Mouse (Mus musculus) midbrain, embryonic 14.5 days (tissue): ENCODE measurements around the gene Tmem19. TPM values are rescaled to one million over a fixed set of nuclear protein-coding genes. Genes with fewer than 3 reads are reported as not detected.

Source experiments
- ATAC-seq: fragments of 200-750 bp; cut with Nextera tagmentation; 2 replicates; pipeline ENCODE4 v1.8.0; 2017; ENCODE audit warnings: moderate number of reproducible peaks, moderate library complexity; ENCODE audit not compliant: low FRiP score, low TSS enrichment
- DNase-seq: peaks from one replicate; pipeline ENCODE4 v3.0.0-alpha.2; 2015
- H3K27ac ChIP-seq: fragments of 300-500 bp; sonication (generic); replicated peaks from 2 replicates; pipeline ENCODE4 v1.5.1; 2014; ENCODE audit warnings: mild to moderate bottlenecking, low read depth, low read length, moderate library complexity
- H3K27me3 ChIP-seq: fragments of 300-500 bp; sonication (generic); 2 replicates; pipeline ENCODE4 v1.6.1; 2014; ENCODE audit warnings: low read length, control low read depth, mixed read lengths; ENCODE audit not compliant: control insufficient read depth, insufficient read depth
- H3K36me3 ChIP-seq: fragments of 300-500 bp; sonication (generic); 2 replicates; pipeline ENCODE4 v1.6.1; 2014; ENCODE audit warnings: low read length, control low read depth; ENCODE audit not compliant: control insufficient read depth, insufficient read depth
- H3K4me1 ChIP-seq: fragments of 300-500 bp; sonication (generic); 2 replicates; pipeline ENCODE4 v1.6.1; 2014; ENCODE audit warnings: mild to moderate bottlenecking, antibody characterized with exemption, low read length, control low read depth; ENCODE audit not compliant: control insufficient read depth, insufficient read depth
- H3K4me2 ChIP-seq: fragments of 300-500 bp; sonication (generic); 2 replicates; pipeline ENCODE4 v1.6.1; 2014; ENCODE audit warnings: mild to moderate bottlenecking, low read length, moderate library complexity
- H3K4me3 ChIP-seq: fragments of 300-500 bp; sonication (generic); replicated peaks from 2 replicates; pipeline ENCODE4 v1.5.1; 2014; ENCODE audit warnings: low read depth, low read length
- H3K9ac ChIP-seq: fragments of 300-500 bp; sonication (generic); replicated peaks from 2 replicates; pipeline ENCODE4 v1.6.1; 2014; ENCODE audit warnings: mild to moderate bottlenecking, low read length, moderate library complexity
- H3K9me3 ChIP-seq: fragments of 300-500 bp; sonication (generic); 2 replicates; pipeline ENCODE4 v1.6.1; 2016; ENCODE audit warnings: low read length, control low read depth, mixed read lengths; ENCODE audit not compliant: control insufficient read depth
- WGBS: fragments of 180-500 bp; shearing (Covaris S2); extraction: QIAGEN DNeasy Blood & Tissue Kit; methylation state at CpG from one replicate; pipeline ENCODE4 v1.1.7; 2014; 5-methylcytosine and 5-hydroxymethylcytosine counted together
- polyA plus RNA-seq: library from polyadenylated mRNA; unstranded; fragments of >200 nt; fragmentation: Nextera tagmentation; extraction: Ambion mirVana; gene quantifications from 2 replicates; pipeline ENCODE4 v1.2.1, GENCODE M21; 2014

Tmem19 gene
- polyA plus RNA-seq, 1 experiment from 2014 or later: 43.3 TPM

- H3K4me1 ChIP-seq: peaks cover 25% of the 10 kb centered on the region
- ATAC-seq: no peak
- H3K4me2 ChIP-seq: peak overlapping the region; percentile 61
- H3K4me3 ChIP-seq: peak overlapping the region; percentile 73
- peak overlapping the region; percentile 97 for H3K27ac ChIP-seq
- H3K9ac ChIP-seq: peak overlapping the region; percentile 93
- no peaks in the 10 kb centered on the region for H3K27me3 ChIP-seq
- WGBS: 57% methylated on average over 11 of the region's 11 CpGs
- DNase-seq: peak; percentile 55
- H3K9me3 ChIP-seq: no peaks in the 10 kb centered on the region
- H3K36me3 ChIP-seq: no peaks in the 10 kb centered on the region
Measured at GRCm38 (mm10) chr10:115316313-115316712, 46.0 kb downstream of the Tmem19 start.

- ATAC-seq (peak; percentile 95), DNase-seq (peak; percentile 96)
- Histone ChIP-seq H3K27me3 (no peaks in the 10 kb centered on the region), H3K9ac (peak within 1 kb of the TSS; percentile 93), H3K36me3 (no peaks in the 10 kb centered on the region), H3K27ac (peak within 1 kb of the TSS; percentile 97), H3K4me2 (peak within 1 kb of the TSS; percentile 61), H3K4me3 (peak within 1 kb of the TSS; percentile 73), H3K9me3 (no peaks in the 10 kb centered on the region), H3K4me1 (peaks cover 25% of the 10 kb centered on the region)
- WGBS: under 1% methylated on average over 45 of the region's 48 CpGs
Measured at GRCm38 (mm10) chr10:115315473-115316171, 46.7 kb downstream of the Tmem19 start, which contains the start of gene Rab21. Rab21 (minus strand) TSS chr10:115315594.

GRCm38 (mm10) chr10:115314582-115315452 lies 47.5 kb downstream of the Tmem19 start:
- Histone ChIP-seq H3K27ac (peak overlapping the region; percentile 97), H3K36me3 (no peaks in the 10 kb centered on the region), H3K4me3 (peak overlapping the region; percentile 73), H3K4me2 (peak overlapping the region; percentile 61), H3K27me3 (no peaks in the 10 kb centered on the region), H3K4me1 (peaks cover 25% of the 10 kb centered on the region), H3K9me3 (no peaks in the 10 kb centered on the region), H3K9ac (peak overlapping the region; percentile 93)
- ATAC-seq (peak; percentile 75), DNase-seq (peak; percentile 56)
- 2% methylated on average over 69 of the region's 73 CpGs for WGBS

GRCm38 (mm10) chr10:115314287-115314581 lies 48.1 kb downstream of the Tmem19 start:
- H3K9ac ChIP-seq: peak overlapping the region; percentile 93
- H3K27ac ChIP-seq: no peak overlapping the region
- no peaks in the 10 kb centered on the region for H3K27me3 ChIP-seq
- no peaks in the 10 kb centered on the region for H3K36me3 ChIP-seq
- H3K4me2 ChIP-seq: peak overlapping the region; percentile 61
- no peak for ATAC-seq
- peaks cover 25% of the 10 kb centered on the region for H3K4me1 ChIP-seq
- peak; percentile 27 for DNase-seq
- 25% methylated on average over 6 of the region's 6 CpGs for WGBS
- no peaks in the 10 kb centered on the region for H3K9me3 ChIP-seq
- peak overlapping the region; percentile 73 for H3K4me3 ChIP-seq

- Histone ChIP-seq H3K36me3 (no peaks in the 10 kb centered on the region), H3K9ac (peak overlapping the region; percentile 93), H3K4me3 (peak overlapping the region; percentile 73), H3K4me1 (peaks cover 25% of the 10 kb centered on the region), H3K27me3 (no peaks in the 10 kb centered on the region), H3K9me3 (no peaks in the 10 kb centered on the region), H3K4me2 (peak overlapping the region; percentile 61), H3K27ac (no peak overlapping the region)
- 68% methylated on average over 14 of the region's 14 CpGs for WGBS
- no peak for ATAC-seq
- DNase-seq: no peak
Measured at GRCm38 (mm10) chr10:115313641-115314286, 48.5 kb downstream of the Tmem19 start.

GRCm38 (mm10) chr10:115312732-115313131 lies 49.6 kb downstream of the Tmem19 start:
- Histone ChIP-seq H3K27ac (no peak overlapping the region), H3K4me3 (no peak overlapping the region), H3K9ac (no peak overlapping the region), H3K27me3 (no peaks in the 10 kb centered on the region), H3K36me3 (no peaks in the 10 kb centered on the region), H3K4me2 (no peak overlapping the region; the same call in 1 of the 2 replicates), H3K4me1 (peaks cover 25% of the 10 kb centered on the region), H3K9me3 (no peaks in the 10 kb centered on the region)
- no peak for ATAC-seq
- no peak for DNase-seq
- 81% methylated on average over 3 of the region's 3 CpGs for WGBS

- ATAC-seq: no peak
Measured at GRCm38 (mm10) chr10:115312194-115312593, 50.1 kb downstream of the Tmem19 start.

GRCm38 (mm10) chr10:115311263-115311965 lies 50.9 kb downstream of the Tmem19 start:
- H3K27me3 ChIP-seq: no peaks in the 10 kb centered on the region
- no peaks in the 10 kb centered on the region for H3K9me3 ChIP-seq
- no peaks in the 10 kb centered on the region for H3K36me3 ChIP-seq
- peaks cover 24% of the 10 kb centered on the region for H3K4me1 ChIP-seq
- H3K4me2 ChIP-seq: no peak overlapping the region
- no peak overlapping the region for H3K27ac ChIP-seq
- no peak for ATAC-seq
- 92% methylated on average over 14 of the region's 14 CpGs for WGBS
- DNase-seq: no peak
- no peak overlapping the region for H3K4me3 ChIP-seq
- H3K9ac ChIP-seq: no peak overlapping the region

More at GRCm38 (mm10) chr10:115312194-115312593, 50.1 kb downstream of the Tmem19 start:
- Histone ChIP-seq H3K9ac (no peak overlapping the region), H3K9me3 (no peaks in the 10 kb centered on the region), H3K4me1 (peaks cover 25% of the 10 kb centered on the region), H3K4me2 (peak overlapping the region; percentile 10; the same call in 1 of the 2 replicates), H3K4me3 (no peak overlapping the region), H3K27me3 (no peaks in the 10 kb centered on the region), H3K27ac (no peak overlapping the region), H3K36me3 (no peaks in the 10 kb centered on the region)
- DNase-seq: no peak
- 91% methylated on average over 5 of the region's 5 CpGs for WGBS
